Mouse (Mus musculus): ENCODE measurements around the gene Ggact. TPM values are rescaled to one million over a fixed set of nuclear protein-coding genes. Genes with fewer than 3 reads are reported as not detected.

Ggact gene
- total RNA-seq, 2 experiments from 2014 or later: 20.0 to 23.4 TPM

DNA sequence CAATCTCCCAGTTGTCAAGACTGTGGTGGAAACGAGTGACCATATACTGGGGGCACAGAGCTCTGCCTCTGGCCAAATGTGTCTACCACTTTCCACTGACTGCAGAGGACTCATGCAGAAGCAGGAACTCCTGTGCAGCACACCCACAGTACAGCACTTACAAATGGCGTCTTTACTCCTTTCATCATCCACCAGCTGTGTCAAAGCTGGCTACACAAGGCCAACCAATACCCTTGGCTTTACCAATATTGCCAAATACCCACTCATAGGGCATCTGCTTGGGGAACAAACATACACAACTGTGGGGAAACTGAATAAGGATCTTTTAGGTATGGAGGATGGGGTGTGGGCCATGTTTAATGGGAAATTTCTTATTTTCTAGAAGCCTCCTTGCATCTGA, 11.8 kb downstream of the Ggact start:
- DNase-seq: no peak
- intact Hi-C loops (cut with DNase I): no loop called here

DNA sequence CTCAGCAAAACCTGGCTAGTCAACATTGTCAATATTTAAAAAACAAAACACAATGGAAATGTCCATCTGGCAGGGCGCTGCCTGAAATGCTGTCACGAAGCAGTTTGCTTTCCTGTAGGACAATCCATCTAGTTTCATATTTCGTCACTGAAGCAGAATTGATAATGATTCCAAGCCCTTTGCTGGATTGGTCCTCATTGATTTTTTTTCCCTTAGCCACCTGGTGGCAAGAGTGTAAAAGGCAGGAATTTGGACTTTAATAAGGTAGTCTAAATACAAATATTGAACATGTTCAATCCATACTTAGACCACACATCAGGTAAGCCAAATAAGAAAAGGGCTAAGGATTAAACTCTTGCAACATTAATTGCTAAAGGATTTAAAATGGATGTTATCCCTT, 12.4 kb downstream of the Ggact start:
- intact Hi-C loops (cut with DNase I): no loop called here
- DNase-seq: no peak

DNA sequence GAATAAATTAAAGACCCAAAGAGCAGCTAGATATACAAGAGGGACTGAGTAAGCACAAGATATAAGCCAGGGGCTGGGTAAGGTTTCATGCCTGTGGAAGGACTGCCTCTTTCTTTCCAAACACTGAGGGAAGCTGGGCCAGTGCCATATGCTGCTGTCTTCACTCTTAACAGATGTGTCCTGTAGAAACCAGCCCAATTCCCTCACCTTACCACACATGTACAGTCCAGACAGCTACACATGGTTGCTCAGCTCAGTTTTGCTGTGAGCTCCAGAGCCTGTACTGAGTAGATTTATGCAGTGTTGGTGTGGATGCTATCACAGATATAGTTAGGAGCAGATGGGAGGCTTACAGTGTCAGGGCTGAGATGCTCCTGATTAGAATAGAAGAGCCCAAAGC, 12.9 kb downstream of the Ggact start:
- intact Hi-C loops (cut with DNase I): no loop called here
- no peak for DNase-seq

DNA sequence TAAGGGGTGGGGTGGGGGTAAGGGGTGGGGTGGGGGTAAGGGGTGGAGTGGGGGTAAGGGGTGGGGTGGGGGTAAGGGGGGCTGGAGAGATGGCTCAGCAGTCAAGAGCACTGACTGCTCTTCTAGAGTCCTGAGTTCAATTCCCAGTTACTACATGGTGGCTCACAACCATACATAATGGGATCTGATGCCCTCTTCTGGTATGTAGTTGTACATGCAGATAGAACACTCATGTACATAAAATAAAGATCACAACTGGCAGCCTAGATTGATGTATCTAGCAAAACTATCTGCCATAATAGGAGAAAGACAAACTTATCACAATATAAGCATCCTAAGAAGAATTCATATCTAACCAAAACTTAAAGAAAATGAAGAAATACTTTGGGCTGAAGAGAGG, 15.0 kb downstream of the Ggact start:
- no peak for DNase-seq
- intact Hi-C loops (cut with DNase I): no loop called here

DNA sequence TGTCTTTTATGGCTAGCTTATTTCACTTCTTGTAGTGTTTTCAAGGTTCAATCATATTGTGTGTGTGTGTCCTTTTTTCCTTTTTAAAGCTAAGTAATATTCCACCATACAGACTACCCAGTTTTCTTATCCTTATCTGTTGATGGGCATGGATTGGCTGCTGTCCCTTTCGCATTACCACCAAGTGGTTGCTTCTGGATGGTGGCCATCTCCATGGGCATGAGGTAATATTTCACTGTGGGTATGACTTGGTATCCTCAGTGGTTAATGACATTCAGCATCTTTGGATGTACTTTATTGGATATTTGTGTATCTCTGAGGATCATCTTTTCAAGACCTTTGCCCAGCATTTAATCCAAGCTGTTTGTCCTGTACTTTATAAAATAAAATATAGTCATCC, 17.5 kb downstream of the Ggact start:
- no peak for DNase-seq

DNA sequence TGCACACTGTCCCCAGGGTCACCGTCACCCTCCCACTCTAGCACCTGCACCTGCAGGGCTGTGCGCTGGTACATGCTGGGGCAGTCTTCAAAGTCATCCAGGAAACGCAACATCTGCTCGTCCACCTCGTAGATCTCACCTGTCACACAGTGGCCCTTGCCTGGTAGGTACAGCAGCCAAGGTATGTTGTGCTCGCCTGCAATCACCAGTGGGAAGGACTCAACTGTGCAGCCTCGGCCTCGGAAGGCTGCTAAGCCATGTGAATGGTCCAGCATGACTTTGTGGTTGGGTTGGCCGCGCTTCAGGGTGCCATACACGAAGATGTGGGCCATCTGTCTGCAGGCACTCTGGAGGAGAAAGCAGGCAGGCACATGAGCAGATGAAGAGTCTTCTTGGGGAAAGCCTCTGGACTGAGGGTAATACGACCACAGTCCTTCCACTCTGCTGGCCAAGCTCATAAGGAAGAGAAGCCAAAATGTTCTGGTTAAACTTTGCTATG, 22.0 kb downstream of the Ggact start:
- DNase-seq: no peak
- intact Hi-C loops (cut with DNase I): no loop called here

More for the DNA sequence above, 17.5 kb downstream of the Ggact start:
- intact Hi-C loops (cut with DNase I): no loop called here

DNA sequence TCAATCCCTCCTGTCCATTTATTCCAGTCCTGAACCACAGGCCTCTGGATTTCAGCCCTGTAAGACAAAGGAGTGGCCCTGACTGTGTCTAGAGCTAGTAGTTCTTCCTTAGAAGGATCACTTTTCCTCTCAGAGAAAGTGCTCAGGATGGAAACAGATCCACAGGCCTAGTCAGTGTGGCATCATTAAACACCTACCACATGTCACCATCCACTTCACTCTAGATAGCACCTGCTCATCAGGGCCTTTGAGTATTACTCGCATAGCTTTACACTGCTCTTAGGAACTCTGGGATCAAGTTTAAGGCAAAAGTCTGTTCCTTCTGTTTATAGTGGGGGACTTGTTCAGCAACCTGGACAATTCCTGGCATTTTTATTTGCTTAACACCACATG, 25.1 kb downstream of the Ggact start:
- intact Hi-C loops (cut with DNase I): no loop called here

DNA sequence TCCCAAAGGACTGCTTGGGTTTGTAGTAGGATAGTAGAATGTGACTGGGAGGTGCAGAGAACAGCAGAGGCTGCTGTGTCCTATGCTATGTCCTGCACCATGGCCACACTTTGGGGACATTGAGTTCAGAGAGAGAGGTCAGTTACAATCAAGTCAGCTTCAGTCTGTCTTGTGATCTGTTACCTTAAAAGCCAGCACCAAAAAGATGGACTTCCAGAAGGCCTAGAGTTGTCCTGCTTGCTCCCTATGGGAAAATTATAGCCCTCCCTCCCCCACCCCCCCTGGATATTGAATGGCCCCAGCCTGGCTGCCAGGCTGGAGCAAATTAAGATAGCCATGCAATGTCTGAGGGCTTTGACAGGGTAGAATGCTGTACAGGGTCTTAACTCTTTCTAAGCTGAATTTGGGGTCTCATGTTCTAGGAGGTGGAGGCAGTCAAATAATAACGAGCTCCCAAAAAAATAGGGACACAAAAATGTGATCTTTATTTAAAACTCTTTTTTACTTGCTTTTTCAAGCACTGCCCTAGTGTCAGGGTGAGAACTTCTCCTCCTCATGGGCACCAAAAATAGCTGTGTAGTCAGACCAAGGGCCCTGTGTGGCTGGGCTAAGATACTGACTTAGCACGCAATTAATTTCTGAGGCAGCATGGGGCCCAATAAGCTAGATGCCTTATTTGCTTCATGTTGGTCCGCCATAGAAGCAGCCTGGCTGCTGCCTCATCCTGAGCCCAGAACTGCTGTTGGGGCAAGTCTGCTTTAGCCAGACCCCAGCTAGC, 25.7 kb downstream of the Ggact start:
- intact Hi-C loops (cut with DNase I): no loop called here
- DNase-seq: no peak

More for the DNA sequence above, 25.1 kb downstream of the Ggact start:
- no peak for DNase-seq

DNA sequence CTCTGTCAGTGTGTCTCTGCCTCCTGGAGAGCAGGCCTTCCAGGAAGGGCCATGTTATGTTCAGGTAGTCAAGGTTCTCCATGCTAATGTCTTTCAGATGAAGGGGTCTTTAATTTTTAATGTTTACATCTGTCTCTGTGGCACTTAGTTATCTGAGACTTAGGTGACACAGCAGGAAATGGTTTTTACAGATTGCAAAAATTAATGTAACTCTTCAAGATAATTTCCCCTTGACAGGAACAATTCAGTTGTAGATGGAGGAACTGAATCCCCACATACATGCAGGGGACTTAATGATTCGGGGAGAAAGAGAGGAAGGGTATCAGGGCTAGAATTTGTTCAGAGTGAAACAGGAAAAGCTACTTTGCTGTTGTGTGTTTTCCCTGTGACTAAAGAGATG, 26.3 kb downstream of the Ggact start:
- intact Hi-C loops (cut with DNase I): no loop called here
- DNase-seq: no peak

DNA sequence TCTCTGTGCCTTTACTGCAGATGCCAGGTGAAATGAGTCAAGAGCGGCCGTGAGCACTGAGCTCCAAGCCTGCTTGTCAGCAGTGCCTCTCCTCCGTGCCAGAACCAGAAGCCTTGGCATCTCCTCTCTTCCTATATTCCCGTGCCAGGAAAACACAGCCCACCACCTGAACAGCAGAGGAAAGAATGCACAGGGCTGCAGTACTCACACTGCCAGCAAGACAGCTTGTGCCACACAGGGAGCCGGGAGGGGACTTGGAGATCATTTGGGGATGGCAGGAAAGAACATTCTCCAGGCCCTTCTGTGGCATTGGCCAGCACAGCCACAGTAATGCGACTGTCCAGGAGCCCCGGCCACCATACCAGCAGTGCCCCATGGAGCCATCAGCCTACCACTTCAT, 27.7 kb downstream of the Ggact start:
- intact Hi-C loops (cut with DNase I): no loop called here
- DNase-seq: peak in 1 of 2 experiments; percentile 44

DNA sequence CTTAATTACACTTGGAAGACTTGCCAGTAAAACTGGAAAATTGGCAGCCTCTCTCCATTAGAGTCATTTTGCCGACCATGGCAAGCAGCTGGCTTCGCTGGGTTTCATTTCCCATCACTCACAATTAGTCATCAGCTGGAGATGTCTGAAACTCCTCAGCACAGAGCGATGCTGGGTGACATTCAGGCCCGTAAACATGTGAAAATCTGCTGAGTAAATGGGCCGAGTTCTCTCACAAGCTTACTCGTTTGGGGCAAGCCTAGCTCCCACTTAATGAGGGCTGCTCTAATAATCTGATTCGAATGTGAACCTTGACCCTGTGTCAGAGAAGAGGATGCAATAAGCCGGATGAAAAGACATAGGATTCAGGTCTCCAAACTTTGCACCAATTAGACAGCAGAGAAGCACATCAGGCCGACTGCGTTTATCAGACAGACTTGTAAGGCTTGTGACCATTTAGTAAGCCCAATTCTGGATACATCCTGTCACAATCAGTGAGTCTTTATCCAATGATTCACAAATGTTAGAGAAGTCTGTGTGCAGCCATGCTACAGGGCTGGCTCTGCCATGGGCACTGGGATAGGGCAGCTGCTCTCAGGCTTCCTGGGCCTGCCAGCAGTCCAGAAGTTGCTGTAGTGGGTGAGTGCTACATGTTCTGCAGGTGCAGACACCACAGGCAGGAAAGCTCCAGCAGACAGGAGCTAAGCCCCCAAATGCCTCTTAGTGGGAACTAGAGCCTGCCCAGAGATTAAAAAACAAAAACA, 29.6 kb downstream of the Ggact start:
- intact Hi-C loops (cut with DNase I): no loop called here
- DNase-seq: no peak

DNA sequence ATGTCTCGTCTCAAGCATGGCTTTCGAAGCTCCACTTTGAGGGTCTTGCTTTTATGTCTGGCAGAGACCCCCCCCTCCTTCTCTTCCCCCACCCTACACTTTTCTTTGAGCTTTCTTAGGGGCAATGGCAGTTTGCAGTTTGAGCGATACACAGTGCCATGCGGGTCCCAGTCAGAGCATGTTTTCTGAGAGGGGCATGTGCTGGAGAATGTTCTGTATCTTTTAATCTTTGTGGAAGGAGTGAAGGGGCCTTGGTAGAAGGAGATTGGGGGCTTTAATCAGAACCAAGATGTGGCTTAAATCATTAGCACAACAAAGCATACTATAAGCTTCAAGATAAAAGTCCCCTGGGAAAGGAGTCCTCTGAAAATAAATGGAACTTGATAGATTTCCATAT, 30.1 kb downstream of the Ggact start:
- intact Hi-C loops (cut with DNase I): no loop called here
- no peak for DNase-seq

DNA sequence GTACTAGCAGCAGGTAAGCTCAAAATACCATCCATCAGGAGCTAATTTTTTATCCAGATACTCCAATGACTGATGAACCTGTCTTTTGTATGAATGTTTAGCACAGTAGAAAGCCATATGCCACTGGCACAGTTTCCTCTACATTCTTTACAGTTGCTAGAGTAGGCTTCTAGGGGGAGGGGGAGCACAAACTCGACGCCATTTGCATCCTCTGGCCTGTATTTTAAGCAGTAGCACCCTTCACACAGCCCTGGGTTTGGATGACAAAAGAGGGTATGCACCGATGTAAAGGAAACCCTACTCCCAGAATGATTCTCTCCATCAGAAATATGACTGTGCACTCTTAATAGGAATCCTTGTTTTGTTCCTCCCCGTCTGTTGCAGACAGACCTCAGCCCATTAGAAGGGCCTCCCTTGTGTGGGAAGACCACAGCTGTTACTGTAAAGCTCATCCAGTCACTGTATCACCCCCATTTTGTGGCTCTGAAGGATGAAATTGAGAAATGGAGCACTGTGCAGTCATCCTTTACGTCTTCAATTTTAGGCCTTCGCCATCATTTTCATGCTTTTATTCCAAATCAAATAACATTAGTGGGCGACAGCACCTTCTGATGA, 30.7 kb downstream of the Ggact start:
- intact Hi-C loops (cut with DNase I): no loop called here

DNA sequence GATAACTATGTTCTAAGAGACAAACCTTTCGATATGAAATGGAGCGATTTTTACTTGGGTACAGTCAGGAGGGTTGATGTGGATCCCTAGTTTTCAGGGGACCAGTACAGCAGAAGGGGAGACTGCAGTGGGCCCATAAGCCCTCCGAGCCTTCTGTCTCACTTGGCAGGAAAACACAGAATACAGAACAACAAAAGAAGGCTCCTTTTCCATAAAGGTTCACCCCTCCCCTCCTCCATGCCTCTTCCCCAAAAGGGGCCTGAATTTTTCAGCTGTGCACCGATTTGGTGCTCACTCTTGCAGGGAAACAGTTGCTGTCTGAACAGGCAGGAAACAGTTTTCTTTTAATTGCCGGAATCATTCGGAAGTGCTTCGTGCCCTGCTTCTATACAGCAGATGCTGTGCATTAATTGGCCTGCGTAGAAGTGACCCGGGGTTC, 31.3 kb downstream of the Ggact start:
- intact Hi-C loops (cut with DNase I): no loop called here
- DNase-seq: no peak

More for the DNA sequence above, 30.7 kb downstream of the Ggact start:
- no peak for DNase-seq

DNA sequence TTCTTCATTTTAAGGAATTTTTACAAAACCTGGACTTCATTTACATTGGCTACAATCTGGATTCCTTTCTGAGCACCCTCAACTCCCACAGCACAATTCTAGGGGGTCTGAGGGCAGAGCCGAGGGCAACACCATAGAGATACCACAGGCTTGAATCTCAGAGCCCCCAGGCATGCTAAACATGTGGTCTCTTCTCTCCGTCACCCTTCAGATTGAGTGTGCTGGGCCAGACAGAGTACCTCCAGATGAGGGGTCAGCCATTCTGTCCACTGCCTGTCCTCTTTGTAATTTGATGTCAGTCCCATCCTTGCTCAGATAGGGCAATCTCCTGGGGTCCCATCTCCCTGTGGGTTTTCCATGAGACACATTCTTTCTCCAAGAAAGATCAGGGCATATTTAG, 31.9 kb downstream of the Ggact start:
- intact Hi-C loops (cut with DNase I): no loop called here
- no peak for DNase-seq

DNA sequence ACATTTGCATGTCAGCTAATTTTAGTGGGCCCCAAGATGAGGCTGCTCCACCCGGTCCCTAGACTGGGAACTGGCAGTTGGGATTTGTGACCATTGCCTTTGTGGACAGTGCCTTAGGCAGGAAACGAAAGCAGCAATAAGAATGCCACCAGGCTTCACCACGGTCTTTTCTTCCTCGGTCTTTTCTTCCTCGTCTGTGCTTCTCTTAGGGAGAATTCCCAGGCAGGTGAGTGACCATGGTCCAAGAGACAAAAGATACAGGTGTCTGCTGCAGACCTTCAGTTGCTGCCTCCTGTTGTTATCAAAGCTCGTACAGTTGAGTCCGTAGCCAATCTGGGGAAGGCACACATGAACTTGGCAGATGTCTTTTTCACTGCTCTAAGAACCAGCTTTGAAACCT, 33.3 kb downstream of the Ggact start:
- no peak for DNase-seq
- intact Hi-C loops (cut with DNase I): no loop called here

DNA sequence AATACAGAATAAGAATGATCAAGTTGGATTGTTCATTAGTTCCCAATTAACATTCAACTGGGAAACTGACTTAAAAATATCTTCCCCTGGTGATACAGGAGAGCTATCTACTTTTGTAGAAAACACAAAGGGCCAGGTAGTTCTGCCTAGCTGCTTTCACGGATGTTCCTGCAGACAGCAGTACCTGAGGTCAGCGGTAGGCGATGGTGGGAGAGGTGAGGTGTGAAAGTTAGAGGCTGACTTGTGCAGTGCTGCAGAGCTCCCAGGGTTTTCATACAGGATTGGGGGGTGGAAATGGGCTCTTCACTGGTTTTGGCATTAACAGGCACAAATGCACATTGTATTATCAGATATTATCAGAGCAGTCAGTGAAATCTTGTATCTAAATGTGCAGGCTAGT, 35.8 kb downstream of the Ggact start:
- DNase-seq: no peak
- intact Hi-C loops (cut with DNase I): loop anchor here (5.0 kb wide), 2 partner anchors 240 to 810 kb away; no protein-coding TSS in a partner anchor

DNA sequence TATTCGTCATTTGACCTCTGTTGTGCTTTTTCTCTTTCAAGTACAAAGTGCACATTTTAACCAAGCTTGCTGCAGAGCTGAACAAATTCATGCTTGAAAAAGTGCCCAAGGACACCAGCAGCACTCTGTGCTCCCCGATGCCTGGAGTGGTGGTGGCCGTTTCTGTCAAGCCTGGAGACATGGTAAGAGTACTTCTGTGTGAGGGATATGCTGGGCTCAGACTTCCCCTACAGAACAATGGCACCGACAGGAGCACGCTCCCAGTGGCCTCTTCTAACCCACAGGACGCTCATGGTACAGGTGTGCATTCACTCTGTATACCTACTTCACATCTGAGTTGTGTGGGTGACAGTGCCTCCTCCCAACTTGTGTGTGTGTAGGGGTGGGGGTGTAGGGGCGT, 36.8 kb downstream of the Ggact start:
- no peak for DNase-seq
- intact Hi-C loops (cut with DNase I): loop anchor here (1.0 to 5.0 kb wide), 3 partner anchors 239 to 809 kb away; no protein-coding TSS in a partner anchor

DNA sequence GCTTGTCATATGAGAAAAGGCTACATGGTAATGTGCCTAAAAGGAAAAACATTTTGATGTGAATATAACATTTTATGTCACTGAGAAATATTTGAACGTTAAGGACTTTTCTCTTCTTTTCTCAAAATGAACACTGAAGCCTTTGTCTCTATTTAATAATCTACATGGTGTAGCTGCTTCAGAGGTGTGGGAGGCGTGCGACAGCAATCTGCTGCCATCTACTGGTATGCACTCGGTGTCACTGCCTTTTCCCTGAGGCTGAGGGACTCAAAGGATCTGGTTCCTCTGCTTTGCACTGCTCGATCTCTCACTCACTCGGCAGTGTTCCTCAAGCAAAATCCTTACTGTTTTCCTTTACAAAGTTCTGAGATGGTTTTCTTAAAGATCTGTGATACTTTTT, 37.4 kb downstream of the Ggact start:
- intact Hi-C loops (cut with DNase I): loop anchor here (1.0 to 5.0 kb wide), 3 partner anchors 239 to 809 kb away; no protein-coding TSS in a partner anchor
- DNase-seq: peak; percentile 80 to 85

DNA sequence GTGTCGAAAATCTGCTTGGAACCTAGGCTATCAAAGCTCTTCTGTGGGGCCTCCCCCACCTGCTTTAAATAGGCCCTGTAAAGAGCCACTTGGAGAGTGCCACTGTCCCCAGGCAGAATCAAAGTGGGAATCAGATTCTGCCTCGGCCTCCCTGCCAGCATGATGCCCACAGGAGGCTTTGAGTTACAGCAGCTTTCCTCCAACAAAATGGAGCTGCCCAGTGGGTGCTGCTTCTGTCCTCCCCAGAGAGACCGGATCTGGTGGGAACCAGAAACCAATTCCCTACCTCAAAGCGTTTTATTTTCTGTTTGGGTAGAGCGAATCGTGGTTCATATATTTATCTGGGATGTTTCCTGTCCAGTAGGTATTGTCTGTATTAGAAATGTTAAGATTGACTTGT, 37.9 kb downstream of the Ggact start:
- intact Hi-C loops (cut with DNase I): loop anchor here (1.0 to 5.0 kb wide), 4 partner anchors 238 to 808 kb away; no protein-coding TSS in a partner anchor

DNA sequence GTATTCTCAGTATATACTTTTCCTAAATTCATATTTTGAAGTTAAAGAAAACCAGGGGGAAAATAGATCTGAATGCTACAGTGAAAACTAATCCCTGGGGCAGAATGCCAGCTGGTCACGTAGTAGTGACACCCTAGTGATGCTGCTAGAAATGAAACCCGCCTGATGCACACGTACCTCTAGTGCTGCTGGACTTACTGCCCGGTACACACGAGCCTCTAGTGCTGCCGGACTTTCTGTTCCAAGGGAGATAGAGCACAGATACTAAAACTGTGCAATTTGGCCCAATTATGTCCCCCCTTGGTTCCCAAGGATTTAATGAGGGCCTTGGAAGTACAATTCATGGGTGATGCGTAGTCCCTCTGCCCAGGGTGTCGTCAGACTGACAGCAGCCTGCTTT, 38.5 kb downstream of the Ggact start:
- no peak for DNase-seq
- intact Hi-C loops (cut with DNase I): loop anchor here (2.0 to 5.0 kb wide), 3 partner anchors 238 to 808 kb away; no protein-coding TSS in a partner anchor

More for the DNA sequence above, 37.9 kb downstream of the Ggact start:
- no peak for DNase-seq

Measured in heart, postnatal 10 days (tissue).